Mouse (Mus musculus): ENCODE data around the gene Shc1.

Gene Shc1

GRCm38 (mm10) chr3:89390699-89391662 lies 27.3 kb upstream of the Shc1 start:
- peak; percentile 26 to 34 for DNase-seq

GRCm38 (mm10) chr3:89391663-89392511 lies 26.4 kb upstream of the Shc1 start:
- peak; percentile 54 to 60 for DNase-seq

- peak; percentile 34 to 56 for DNase-seq
Measured at GRCm38 (mm10) chr3:89392871-89393311, 25.4 kb upstream of the Shc1 start.

- peak; percentile 97 to 99 for DNase-seq
Measured at GRCm38 (mm10) chr3:89393605-89394004, 24.6 kb upstream of the Shc1 start.

- DNase-seq, result peak; percentile 83 to 90
Measured at GRCm38 (mm10) chr3:89394006-89394893, 24.0 kb upstream of the Shc1 start, which contains the start of gene Zbtb7b. Gene Zbtb7b (minus strand): TSS chr3:89394776.

GRCm38 (mm10) chr3:89394894-89395256 lies 23.4 kb upstream of the Shc1 start:
- peak; percentile 88 for DNase-seq

GRCm38 (mm10) chr3:89395419-89395805 lies 22.8 kb upstream of the Shc1 start:
- no peak for DNase-seq

- peak; percentile 69 to 70 for DNase-seq
Measured at GRCm38 (mm10) chr3:89395806-89396653, 22.2 kb upstream of the Shc1 start.

GRCm38 (mm10) chr3:89396654-89397005 lies 21.6 kb upstream of the Shc1 start:
- DNase-seq, result no peak

GRCm38 (mm10) chr3:89401329-89401728 lies 16.9 kb upstream of the Shc1 start:
- DNase-seq, result no peak

- DNase-seq, result no peak
Measured at GRCm38 (mm10) chr3:89402693-89403092, 15.6 kb upstream of the Shc1 start, which contains the start of gene Lenep. Gene Lenep (minus strand): TSS chr3:89402793.

- no peak for DNase-seq
Measured at GRCm38 (mm10) chr3:89406887-89407286, 11.4 kb upstream of the Shc1 start.

- DNase-seq, result no peak
Measured at GRCm38 (mm10) chr3:89408448-89408847, 9.8 kb upstream of the Shc1 start.

- DNase-seq, result no peak
Measured at GRCm38 (mm10) chr3:89409701-89410100, 8.5 kb upstream of the Shc1 start.

GRCm38 (mm10) chr3:89410864-89411263 lies 7.4 kb upstream of the Shc1 start:
- DNase-seq, result no peak

- peak; percentile 96 to 100 for DNase-seq
Measured at GRCm38 (mm10) chr3:89411490-89412393, 6.5 kb upstream of the Shc1 start, which contains the start of gene Flad1. Gene Flad1 (minus strand): TSS chr3:89411870.

- DNase-seq, result no peak
Measured at GRCm38 (mm10) chr3:89416158-89416557, 2.1 kb upstream of the Shc1 start.

- no peak for DNase-seq
Measured at GRCm38 (mm10) chr3:89417131-89417530, 1.1 kb upstream of the Shc1 start.

GRCm38 (mm10) chr3:89417840-89418169 lies 438 bp upstream of the Shc1 start:
- no peak for DNase-seq

- DNase-seq, result peak in 1 of 2 experiments; percentile 37
Measured at GRCm38 (mm10) chr3:89418861-89419250, 613 bp downstream of the Shc1 start.
